Mouse (Mus musculus) ES-E14 (cell line): ENCODE data around the gene Zfp507. TPM values are rescaled to one million over a fixed set of nuclear protein-coding genes. Genes with fewer than 3 reads are reported as not detected.
A peak's percentile ranks its signal among the peaks of the same experiment; 100 is the strongest.

Experiments
- DNase-seq: peaks from one replicate; pipeline ENCODE4 v3.0.0-alpha.2; 2013; ENCODE audit warnings: low read depth, low spot score
- H3K27ac ChIP-seq: 2 replicates; pipeline ENCODE4 v1.5.1; 2012; ENCODE audit warnings: low read depth, mild to moderate bottlenecking, low read length, moderate library complexity, mixed read lengths; ENCODE audit not compliant: poor library complexity, insufficient read depth, severe bottlenecking
- H3K36me3 ChIP-seq: 2 replicates; pipeline ENCODE4 v1.6.1; 2012; ENCODE audit warnings: mild to moderate bottlenecking, low read length, moderate library complexity, mixed read lengths; ENCODE audit not compliant: control insufficient read depth, poor library complexity, insufficient read depth, severe bottlenecking
- H3K4me1 ChIP-seq, 2 experiments: fragments of 150-350 bp in 1 of 2; sonication (generic) in 1 of 2; 2 replicates each; pipeline ENCODE4 v1.6.1; 2012; ENCODE audit warnings: low read length in 2 of 2, mild to moderate bottlenecking in 1 of 2, mixed read lengths in 1 of 2; ENCODE audit not compliant: control insufficient read depth in 2 of 2, insufficient read depth in 2 of 2, poor library complexity in 1 of 2
- H3K4me3 ChIP-seq, 2 experiments: fragments of 150-350 bp in 1 of 2; sonication (generic) in 1 of 2; 2 replicates each; pipeline ENCODE4 v1.5.1; 2012; ENCODE audit warnings: low read length in 2 of 2, low read depth in 1 of 2, mild to moderate bottlenecking in 1 of 2, mixed read lengths in 1 of 2; ENCODE audit not compliant: insufficient read depth in 1 of 2, poor library complexity in 1 of 2, severe bottlenecking in 1 of 2
- H3K9ac ChIP-seq: 2 replicates; pipeline ENCODE4 v1.6.1; 2012; ENCODE audit warnings: low read depth, mild to moderate bottlenecking, low read length, mixed read lengths; ENCODE audit not compliant: poor library complexity, insufficient read depth, severe bottlenecking
- H3K9me3 ChIP-seq: fragments of 150-350 bp; sonication (generic); 2 replicates; pipeline ENCODE4 v1.6.1; 2012; ENCODE audit warnings: low read depth, mild to moderate bottlenecking, low read length; ENCODE audit not compliant: control insufficient read depth, insufficient read depth
- CHD2 ChIP-seq: IDR thresholded peaks from 2 replicates; pipeline ENCODE4 v1.6.1; 2014; ENCODE audit warnings: mild to moderate bottlenecking, low read depth, low read length, inconsistent platforms
- HCFC1 ChIP-seq: IDR thresholded peaks from 2 replicates; pipeline ENCODE4 v1.6.1; 2012; ENCODE audit warnings: low read length, inconsistent platforms, borderline replicate concordance; ENCODE audit not compliant: insufficient read depth
- MAFK ChIP-seq: IDR thresholded peaks from 2 replicates; pipeline ENCODE4 v1.6.1; 2014; ENCODE audit warnings: mild to moderate bottlenecking, low read depth, low read length, inconsistent platforms; ENCODE audit not compliant: insufficient read depth
- ZC3H11A ChIP-seq: IDR thresholded peaks from 2 replicates; pipeline ENCODE4 v1.6.1; 2012; ENCODE audit warnings: low read depth, mild to moderate bottlenecking, inconsistent platforms, low read length, borderline replicate concordance
- ZNF384 ChIP-seq: IDR thresholded peaks from 2 replicates; pipeline ENCODE4 v1.6.1; 2012; ENCODE audit warnings: low read depth, low read length, inconsistent platforms
- in situ Hi-C, 2 experiments: fragments of 600-800 bp; cut with MboI; formaldehyde crosslinking; loops; one replicate each; pipeline ENCODE4 v1.15.1; 2025; ENCODE audit warnings: low sequenced_read_pairs in 2 of 2, inconsistent platforms in 1 of 2; ENCODE audit not compliant: unreplicated experiment in 2 of 2
- total RNA-seq: library from RNA; depleted of rRNA; stranded (reverse); fragments of 300-350 nt; gene quantifications from 2 replicates; pipeline ENCODE4 v1.2.3, GENCODE M21; 2012

Gene Zfp507
- total RNA-seq, 1 experiment: 25.8 TPM

DNA sequence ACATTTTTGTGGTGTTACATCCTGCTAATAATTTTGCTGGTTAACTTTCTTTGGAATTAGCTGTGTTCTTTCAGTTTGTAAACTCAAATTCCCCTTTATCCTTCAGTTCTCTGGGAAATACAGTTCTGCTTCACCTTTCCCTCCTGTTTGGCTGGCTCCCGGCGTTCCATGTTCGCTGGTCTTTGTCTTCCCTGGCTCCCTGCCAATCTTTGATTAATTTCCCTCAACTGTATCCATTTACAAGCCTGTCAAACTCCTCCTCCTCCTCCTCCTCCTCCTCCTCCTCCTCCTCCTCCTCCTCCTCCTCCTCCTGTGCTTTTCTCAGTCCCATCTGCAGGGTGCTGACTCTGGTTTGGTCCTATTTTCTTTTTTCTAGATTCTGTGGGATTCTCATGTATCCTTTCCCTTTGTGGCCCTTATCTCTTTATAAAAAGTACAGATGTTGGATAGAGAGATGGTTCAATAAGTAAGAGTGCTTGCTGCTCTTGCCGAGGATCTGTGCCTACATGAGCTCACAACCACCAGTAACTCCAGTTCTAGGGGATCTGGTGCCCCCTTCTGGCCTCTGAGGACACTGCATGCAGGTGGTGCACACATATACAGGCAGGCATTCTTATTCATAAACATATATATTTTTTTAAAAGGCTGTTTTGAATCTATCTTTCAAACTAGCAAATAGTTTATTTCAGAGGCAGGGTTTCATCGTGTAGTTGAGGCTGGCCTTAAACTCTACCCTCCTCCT is 62.1 kb downstream of the Zfp507 start:
- Histone ChIP-seq H3K9ac (no peak overlapping the region), H3K4me1 (no peaks in the 10 kb centered on the region), H3K4me3 (no peak overlapping the region), H3K36me3 (peaks cover 4% of the 10 kb centered on the region; the same call in 1 of the 2 replicates), H3K27ac (no peak overlapping the region), H3K9me3 (no peaks in the 10 kb centered on the region)
- peak; percentile 58 for DNase-seq
- TF ChIP-seq MAFK (no peak), CHD2 (no peak), HCFC1 (no peak)
- in situ Hi-C loops: no loop called here

DNA sequence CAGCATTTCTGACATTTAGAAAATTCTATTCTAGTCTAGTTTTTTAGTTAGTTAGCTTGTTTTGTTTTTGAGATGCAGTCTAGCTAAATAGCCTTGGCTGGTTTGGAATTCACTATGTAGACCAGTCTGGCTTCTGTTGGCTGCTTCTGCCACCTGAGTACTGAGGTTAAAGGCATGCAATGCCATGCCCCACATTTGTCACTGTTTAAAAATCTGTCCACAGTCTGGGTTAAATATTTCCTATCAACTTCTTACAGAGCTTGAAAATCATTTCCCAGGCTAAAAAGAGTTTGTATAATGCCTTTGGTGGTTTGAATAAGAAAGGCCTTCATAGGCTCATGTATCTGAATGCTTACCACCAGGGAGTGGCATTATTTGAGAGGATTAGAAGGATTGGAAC is 63.9 kb downstream of the Zfp507 start:
- H3K9ac ChIP-seq: no peak overlapping the region
- DNase-seq: no peak
- H3K4me3 ChIP-seq: no peak overlapping the region
- H3K9me3 ChIP-seq: no peaks in the 10 kb centered on the region
- no peak overlapping the region for H3K27ac ChIP-seq
- in situ Hi-C loops: no loop called here
- H3K36me3 ChIP-seq: peaks cover 3% of the 10 kb centered on the region; the same call in 1 of the 2 replicates
- no peaks in the 10 kb centered on the region for H3K4me1 ChIP-seq
- TF ChIP-seq CHD2 (no peak), HCFC1 (no peak), MAFK (no peak), ZC3H11A (no peak), ZNF384 (no peak)

DNA sequence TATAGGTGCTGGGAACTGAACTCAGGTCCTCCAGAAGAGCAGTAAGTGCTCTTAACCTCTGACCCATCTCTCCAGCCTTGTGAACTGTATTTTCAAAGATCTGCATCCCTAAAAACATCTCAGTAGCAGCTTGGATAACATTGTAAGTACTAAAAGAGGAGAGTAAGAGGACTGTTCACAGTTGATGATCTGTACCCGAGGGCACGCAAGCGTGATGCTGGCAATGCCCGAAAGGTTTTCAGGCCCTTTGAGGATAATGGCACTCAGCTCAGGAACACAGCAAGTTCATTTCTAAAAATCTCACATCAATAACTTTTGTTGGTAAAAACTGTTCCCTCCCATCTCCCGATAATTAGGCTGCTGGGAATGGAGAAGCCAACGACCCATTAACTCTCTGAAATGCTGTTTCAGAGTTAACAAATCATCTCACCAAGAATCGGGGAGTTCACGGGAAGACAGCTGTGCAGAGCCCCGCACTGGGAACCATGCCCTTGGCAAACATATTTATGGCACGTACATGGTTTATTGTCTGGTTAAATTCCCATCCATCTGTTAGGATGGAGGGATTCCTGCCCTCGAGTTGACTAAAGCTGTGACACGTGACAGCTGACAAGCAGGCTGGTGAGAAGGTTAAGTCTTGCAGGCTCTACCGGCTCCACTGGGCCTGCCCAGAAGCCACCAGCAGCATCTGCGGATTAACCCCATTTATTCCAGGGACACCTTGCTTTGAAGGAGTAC is 69.3 kb downstream of the Zfp507 start:
- Histone ChIP-seq H3K9me3 (no peaks in the 10 kb centered on the region), H3K27ac (no peak overlapping the region), H3K4me3 (no peak overlapping the region), H3K9ac (no peak overlapping the region), H3K4me1 (no peaks in the 10 kb centered on the region), H3K36me3 (peaks cover 2% of the 10 kb centered on the region; the same call in 1 of the 2 replicates)
- in situ Hi-C loops: no loop called here
- no peak for TF ChIP-seq HCFC1
- TF ChIP-seq MAFK: no peak
- no peak for TF ChIP-seq CHD2
- TF ChIP-seq ZNF384: no peak
- no peak for TF ChIP-seq ZC3H11A
- DNase-seq: no peak

DNA sequence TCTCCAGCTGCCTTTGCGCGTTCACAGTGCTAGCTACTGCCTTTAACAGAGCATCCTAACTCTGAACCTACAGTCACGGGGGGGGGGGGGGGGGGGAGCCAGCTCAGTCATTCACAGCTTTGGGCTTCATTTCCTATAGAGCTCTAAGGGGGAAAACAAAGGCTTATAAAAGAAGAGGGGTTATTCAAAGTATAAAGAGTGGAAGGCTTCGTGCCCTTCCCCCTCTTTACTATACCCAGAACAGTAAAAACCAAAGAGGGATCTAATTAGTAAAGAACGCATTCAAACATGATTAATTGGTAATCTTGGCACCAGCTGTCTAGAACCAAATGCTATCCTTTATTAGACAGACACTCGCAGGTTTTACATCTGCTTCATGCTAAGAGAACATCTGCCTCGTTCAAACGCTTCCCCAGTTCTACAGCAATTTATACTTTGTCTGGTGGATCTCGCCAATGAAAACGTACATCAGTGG is 70.2 kb downstream of the Zfp507 start:
- TF ChIP-seq HCFC1 (no peak), MAFK (no peak), ZNF384 (no peak), CHD2 (no peak)
- H3K9ac ChIP-seq: no peak overlapping the region
- no peak for DNase-seq
- no peaks in the 10 kb centered on the region for H3K9me3 ChIP-seq
- H3K27ac ChIP-seq: no peak overlapping the region
- no peak overlapping the region for H3K4me3 ChIP-seq
- in situ Hi-C loops: no loop called here
- no peaks in the 10 kb centered on the region for H3K4me1 ChIP-seq
- peaks cover 2% of the 10 kb centered on the region; the same call in 1 of the 2 replicates for H3K36me3 ChIP-seq

DNA sequence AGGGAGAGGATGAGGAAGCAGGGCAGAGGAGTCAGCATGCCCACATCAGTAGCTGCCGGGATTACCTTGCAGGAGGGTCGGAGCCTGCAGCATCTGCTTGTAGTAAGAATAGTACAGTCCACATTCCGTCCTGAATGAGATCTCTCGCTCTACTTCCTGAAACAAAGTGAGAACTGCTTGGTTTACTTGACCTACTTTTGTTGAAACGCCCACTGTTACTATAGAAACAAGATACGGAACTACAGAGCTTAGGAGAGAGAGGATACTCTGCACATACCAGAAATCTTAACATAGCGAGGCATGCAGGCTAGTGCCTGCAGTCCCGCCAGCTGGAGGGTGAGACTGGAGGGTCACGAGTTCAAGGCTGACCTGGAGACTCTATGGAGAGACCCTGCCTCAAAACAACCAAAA is 73.2 kb downstream of the Zfp507 start:
- Histone ChIP-seq H3K4me3 (no peak overlapping the region), H3K27ac (no peak overlapping the region), H3K36me3 (peaks cover 2% of the 10 kb centered on the region; the same call in 1 of the 2 replicates), H3K4me1 (no peaks in the 10 kb centered on the region), H3K9ac (no peak overlapping the region), H3K9me3 (no peaks in the 10 kb centered on the region)
- in situ Hi-C loops: no loop called here
- TF ChIP-seq HCFC1 (no peak), ZNF384 (no peak)
- no peak for DNase-seq
